Mouse (Mus musculus) kidney, embryonic 16.5 days (tissue): ENCODE results near the gene Mtif3. TPM values are rescaled to one million over a fixed set of nuclear protein-coding genes. Genes with fewer than 3 reads are reported as not detected.

Experiments used
- ATAC-seq: fragments of 200-750 bp; cut with Nextera tagmentation; 2 replicates; pipeline ENCODE4 v1.8.0; 2017; ENCODE audit warnings: moderate TSS enrichment; ENCODE audit not compliant: low FRiP score, low TSS enrichment
- H3K27ac ChIP-seq: fragments of 300-500 bp; sonication (generic); 2 replicates; pipeline ENCODE4 v1.5.1; 2014; ENCODE audit warnings: low read length
- H3K27me3 ChIP-seq: fragments of 300-500 bp; sonication (generic); 2 replicates; pipeline ENCODE4 v1.6.1; 2014; ENCODE audit warnings: low read length, control low read depth, mixed read lengths; ENCODE audit not compliant: insufficient read depth
- H3K36me3 ChIP-seq: fragments of 300-500 bp; sonication (generic); 2 replicates; pipeline ENCODE4 v1.6.1; 2014; ENCODE audit warnings: low read length, control low read depth, mixed read lengths; ENCODE audit not compliant: insufficient read depth
- H3K4me1 ChIP-seq: fragments of 300-500 bp; sonication (generic); 2 replicates; pipeline ENCODE4 v1.6.1; 2014; ENCODE audit warnings: low read length, control low read depth, mixed read lengths; ENCODE audit not compliant: insufficient read depth
- H3K4me2 ChIP-seq: fragments of 300-500 bp; sonication (generic); replicated peaks from 2 replicates; pipeline ENCODE4 v1.6.1; 2014; ENCODE audit warnings: low read depth, low read length
- H3K4me3 ChIP-seq: fragments of 300-500 bp; sonication (generic); 2 replicates; pipeline ENCODE4 v1.5.1; 2014; ENCODE audit warnings: mild to moderate bottlenecking, low read length
- H3K9ac ChIP-seq: fragments of 300-500 bp; sonication (generic); replicated peaks from 2 replicates; pipeline ENCODE4 v1.6.1; 2014; ENCODE audit warnings: low read length
- H3K9me3 ChIP-seq: fragments of 300-500 bp; sonication (generic); 2 replicates; pipeline ENCODE4 v1.6.1; 2016; ENCODE audit warnings: low read length, control low read depth
- WGBS: fragments of 180-500 bp; shearing (Covaris S2); extraction: QIAGEN DNeasy Blood & Tissue Kit; methylation state at CpG from one replicate; pipeline ENCODE4 v1.1.7; 2014; 5-methylcytosine and 5-hydroxymethylcytosine counted together
- polyA plus RNA-seq: library from polyadenylated mRNA; unstranded; fragments of >200 nt; fragmentation: Nextera tagmentation; extraction: Ambion mirVana; gene quantifications from 2 replicates; pipeline ENCODE4 v1.2.1, GENCODE M21; 2015

The Mtif3 gene
- polyA plus RNA-seq = 23.1 and 26.0 TPM in 2 replicates

DNA sequence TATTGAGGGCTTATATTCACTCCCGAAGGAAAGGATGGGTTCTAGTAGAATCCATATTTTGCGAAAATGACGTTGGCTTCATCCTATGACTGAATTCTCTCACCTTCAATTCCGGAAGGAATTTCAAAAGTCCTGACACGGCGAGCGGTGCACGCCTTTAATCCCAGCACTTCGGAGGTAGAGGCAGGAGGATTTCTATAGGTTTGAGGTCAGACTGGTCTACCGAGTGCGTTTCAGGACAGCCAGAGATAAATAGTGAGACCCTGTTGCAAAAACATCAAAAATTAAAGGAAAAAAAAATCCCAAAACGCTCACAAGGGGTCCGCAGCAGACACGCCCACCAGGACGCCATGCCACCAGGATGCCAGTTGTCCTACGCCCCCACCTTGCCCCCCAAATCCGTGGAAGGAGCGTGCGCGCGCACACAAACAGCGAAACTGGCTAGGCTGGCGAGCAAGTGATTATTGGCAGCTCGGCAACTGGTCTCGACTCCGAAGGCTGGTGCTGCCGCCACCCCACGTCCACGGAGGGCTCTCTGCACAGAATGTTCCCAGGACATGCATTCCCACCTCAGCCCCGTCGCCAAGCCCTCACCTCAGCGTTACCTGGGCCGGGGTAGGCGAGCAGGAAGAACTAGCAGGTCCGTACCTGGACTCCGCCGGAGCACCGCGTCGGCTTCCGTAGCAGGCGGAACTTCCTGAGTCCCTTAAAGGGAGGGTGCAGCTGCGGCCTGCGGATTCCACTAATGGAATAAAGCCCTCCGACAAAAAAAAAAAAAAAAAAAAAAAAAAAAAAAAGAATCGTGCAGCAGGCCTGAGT lies at the start of gene Mtif3:
TSS of gene Mtif3 (minus strand) at position 683 of the 819 bp plus-strand sequence.
- peak within 1 kb of the TSS; percentile 60 for H3K4me2 ChIP-seq
- H3K4me3 ChIP-seq = peak within 1 kb of the TSS; percentile 85
- ATAC-seq = peak; percentile 77; the same call in 1 of the 2 replicates
- H3K27me3 ChIP-seq = no peaks in the 10 kb centered on the region
- no peaks in the 10 kb centered on the region for H3K9me3 ChIP-seq
- peak within 1 kb of the TSS; percentile 76 for H3K27ac ChIP-seq
- H3K36me3 ChIP-seq = peaks cover 11% of the 10 kb centered on the region
- H3K9ac ChIP-seq = peak within 1 kb of the TSS; percentile 87
- peaks cover 8% of the 10 kb centered on the region for H3K4me1 ChIP-seq
- WGBS = 1% methylated on average over 46 of the region's 46 CpGs

DNA sequence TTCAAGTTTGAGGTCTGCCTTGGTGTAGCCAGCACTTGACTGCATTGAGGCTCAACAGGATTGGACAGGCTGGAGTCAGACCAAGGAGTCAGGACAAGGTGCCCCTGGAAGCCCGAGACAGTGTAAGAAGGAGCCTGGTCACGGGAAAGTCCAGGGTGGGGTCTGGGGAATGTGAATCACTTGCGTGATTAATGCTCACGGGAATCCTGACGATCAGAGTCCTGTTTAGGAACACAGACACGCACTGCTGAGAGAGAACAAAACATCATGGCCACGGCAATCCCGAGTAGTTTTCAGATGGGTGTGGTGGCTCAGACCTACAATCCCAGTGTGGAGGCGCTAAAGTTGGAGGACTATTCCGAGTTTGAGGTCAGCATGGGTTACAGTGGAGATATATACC lies 47.7 kb upstream of the Mtif3 start:
- H3K4me2 ChIP-seq = no peak overlapping the region
- no peak overlapping the region for H3K4me3 ChIP-seq
- 84% methylated on average over 10 of the region's 10 CpGs for WGBS
- H3K9ac ChIP-seq = no peak overlapping the region
- no peak for ATAC-seq
- H3K4me1 ChIP-seq = no peaks in the 10 kb centered on the region
- H3K9me3 ChIP-seq = no peaks in the 10 kb centered on the region
- no peaks in the 10 kb centered on the region for H3K27me3 ChIP-seq
- no peak overlapping the region for H3K27ac ChIP-seq
- no peaks in the 10 kb centered on the region for H3K36me3 ChIP-seq

GRCm38 (mm10) chr5:147003303-147003702 lies 39.7 kb upstream of the Mtif3 start:
- no peaks in the 10 kb centered on the region for H3K4me1 ChIP-seq
- no peak overlapping the region for H3K4me3 ChIP-seq
- WGBS = 69% methylated on average over 1 of the region's 1 CpGs
- H3K9ac ChIP-seq = no peak overlapping the region
- ATAC-seq = no peak
- no peak overlapping the region for H3K27ac ChIP-seq
- H3K9me3 ChIP-seq = peaks cover 14% of the 10 kb centered on the region
- no peaks in the 10 kb centered on the region for H3K27me3 ChIP-seq
- H3K4me2 ChIP-seq = no peak overlapping the region
- no peaks in the 10 kb centered on the region for H3K36me3 ChIP-seq

DNA sequence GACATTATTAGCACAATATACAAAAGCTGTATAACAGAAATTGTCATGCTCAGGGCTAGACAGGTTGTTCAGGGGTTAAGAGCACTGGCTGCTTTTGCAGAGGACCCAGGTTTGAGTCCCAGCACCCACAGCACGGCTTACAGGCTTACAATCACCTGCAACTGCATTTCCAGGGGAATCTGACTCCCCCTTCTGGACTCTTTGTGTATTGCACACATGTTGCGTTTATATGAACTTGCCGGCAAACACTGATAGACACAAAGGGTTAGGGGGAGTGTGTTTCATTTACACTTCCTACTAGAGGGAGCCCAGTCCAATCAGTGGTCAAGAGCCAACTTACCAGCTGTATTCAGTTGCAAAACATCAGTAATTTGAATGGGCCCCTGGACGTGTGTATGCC lies 37.7 kb upstream of the Mtif3 start:
- H3K9me3 ChIP-seq = peaks cover 14% of the 10 kb centered on the region
- 90% methylated on average over 4 of the region's 4 CpGs for WGBS
- H3K4me2 ChIP-seq = no peak overlapping the region
- no peaks in the 10 kb centered on the region for H3K36me3 ChIP-seq
- no peaks in the 10 kb centered on the region for H3K4me1 ChIP-seq
- no peak overlapping the region for H3K4me3 ChIP-seq
- H3K27ac ChIP-seq = no peak overlapping the region
- H3K9ac ChIP-seq = no peak overlapping the region
- no peak for ATAC-seq
- no peaks in the 10 kb centered on the region for H3K27me3 ChIP-seq

DNA sequence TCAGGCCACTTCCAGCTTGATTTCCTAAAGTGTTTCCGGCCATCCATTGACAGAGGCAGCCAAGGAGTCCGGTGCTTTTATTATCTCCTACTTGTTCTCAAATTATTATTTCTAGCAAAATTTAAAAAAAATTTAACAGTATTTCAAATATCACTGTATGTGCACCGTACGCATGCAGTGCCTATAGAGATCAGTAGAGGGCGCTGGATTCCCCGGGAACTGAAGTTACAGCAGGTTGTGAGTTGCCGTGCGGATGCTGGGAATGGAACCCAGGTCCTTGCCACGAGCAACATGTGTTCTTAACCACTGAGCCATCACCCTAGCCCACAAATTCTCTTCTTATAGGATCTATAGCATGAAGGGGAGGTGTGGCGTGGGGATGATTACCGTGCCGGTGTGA lies 35.2 kb upstream of the Mtif3 start:
- Histone ChIP-seq H3K36me3 (no peaks in the 10 kb centered on the region), H3K9ac (no peak overlapping the region), H3K4me3 (no peak overlapping the region), H3K4me1 (no peaks in the 10 kb centered on the region), H3K9me3 (peaks cover 10% of the 10 kb centered on the region), H3K27me3 (no peaks in the 10 kb centered on the region), H3K27ac (no peak overlapping the region), H3K4me2 (no peak overlapping the region)
- 91% methylated on average over 12 of the region's 12 CpGs for WGBS
- ATAC-seq = no peak

DNA sequence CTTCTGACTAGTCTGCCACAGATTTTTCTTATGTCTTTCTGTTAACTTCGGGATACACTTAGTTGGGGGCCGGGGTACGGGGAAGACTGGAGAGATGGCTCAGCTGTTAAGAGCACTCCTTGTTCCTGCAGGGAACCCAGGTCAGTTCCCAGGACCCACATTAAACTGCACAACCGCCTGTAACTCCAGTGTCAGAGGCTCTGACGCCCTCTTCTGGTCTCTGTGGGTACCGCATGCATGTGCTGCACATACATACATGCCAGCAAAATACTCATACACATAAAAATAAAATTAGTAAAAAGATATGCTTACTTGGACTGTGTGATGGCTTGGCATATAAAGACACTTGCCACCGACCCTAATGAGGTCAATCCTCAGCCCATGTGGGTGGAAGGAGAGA lies 33.2 kb upstream of the Mtif3 start:
- Histone ChIP-seq H3K9me3 (0 out of 2 replicates have a peak, but pooled peaks cover 4% of the 10 kb centered on the region), H3K4me3 (no peak overlapping the region), H3K36me3 (no peaks in the 10 kb centered on the region), H3K9ac (no peak overlapping the region), H3K4me2 (no peak overlapping the region), H3K27me3 (no peaks in the 10 kb centered on the region), H3K27ac (no peak overlapping the region), H3K4me1 (no peaks in the 10 kb centered on the region)
- ATAC-seq = no peak
- 91% methylated on average over 7 of the region's 7 CpGs for WGBS

GRCm38 (mm10) chr5:146994973-146995372 lies 31.4 kb upstream of the Mtif3 start:
- H3K4me3 ChIP-seq = no peak overlapping the region
- H3K36me3 ChIP-seq = no peaks in the 10 kb centered on the region
- ATAC-seq = no peak
- H3K9ac ChIP-seq = no peak overlapping the region
- no peaks in the 10 kb centered on the region for H3K27me3 ChIP-seq
- H3K27ac ChIP-seq = no peak overlapping the region
- H3K4me2 ChIP-seq = no peak overlapping the region
- WGBS = 50% methylated on average over 6 of the region's 6 CpGs
- H3K4me1 ChIP-seq = no peaks in the 10 kb centered on the region
- H3K9me3 ChIP-seq = 0 out of 2 replicates have a peak, but pooled peaks cover 4% of the 10 kb centered on the region

DNA sequence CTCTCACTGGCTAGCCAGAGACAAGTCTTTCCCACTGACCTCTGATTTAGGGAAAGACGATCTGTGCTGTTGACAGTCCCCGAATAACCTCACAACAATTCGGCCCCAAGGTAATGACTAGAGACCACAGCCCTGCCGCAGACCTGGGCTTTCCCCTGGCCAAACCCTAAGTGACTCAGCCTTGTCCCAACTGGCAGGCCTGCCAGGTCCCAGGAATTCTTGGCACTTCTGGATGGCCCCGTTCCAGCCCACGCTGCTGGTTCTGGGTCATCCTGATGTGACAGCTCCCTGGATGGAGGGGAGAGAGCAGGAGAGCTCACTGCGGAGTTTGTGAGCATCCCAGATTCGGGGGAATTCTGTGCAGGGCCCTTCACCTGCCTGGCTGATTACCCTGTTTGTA lies 29.9 kb upstream of the Mtif3 start:
- Histone ChIP-seq H3K4me3 (no peak overlapping the region), H3K27me3 (no peaks in the 10 kb centered on the region), H3K4me1 (no peaks in the 10 kb centered on the region), H3K36me3 (no peaks in the 10 kb centered on the region), H3K4me2 (no peak overlapping the region), H3K9me3 (no peaks in the 10 kb centered on the region), H3K9ac (no peak overlapping the region), H3K27ac (no peak overlapping the region)
- 59% methylated on average over 8 of the region's 8 CpGs for WGBS
- no peak for ATAC-seq

- H3K4me1 ChIP-seq = no peaks in the 10 kb centered on the region
- H3K9me3 ChIP-seq = no peaks in the 10 kb centered on the region
- H3K36me3 ChIP-seq = no peaks in the 10 kb centered on the region
- no peak for ATAC-seq
- no peak overlapping the region for H3K4me2 ChIP-seq
- peaks cover 9% of the 10 kb centered on the region for H3K27me3 ChIP-seq
- no peak overlapping the region for H3K9ac ChIP-seq
- H3K4me3 ChIP-seq = no peak overlapping the region
- WGBS = 52% methylated on average over 5 of the region's 5 CpGs
- no peak overlapping the region for H3K27ac ChIP-seq
Observed at GRCm38 (mm10) chr5:146989051-146989450, 25.5 kb upstream of the Mtif3 start.

GRCm38 (mm10) chr5:146987588-146987987 lies 24.0 kb upstream of the Mtif3 start:
- 89% methylated on average over 10 of the region's 10 CpGs for WGBS
- no peak overlapping the region for H3K27ac ChIP-seq
- H3K4me2 ChIP-seq = no peak overlapping the region
- H3K9me3 ChIP-seq = no peaks in the 10 kb centered on the region
- no peaks in the 10 kb centered on the region for H3K4me1 ChIP-seq
- no peak overlapping the region for H3K9ac ChIP-seq
- peaks cover 9% of the 10 kb centered on the region for H3K27me3 ChIP-seq
- no peak for ATAC-seq
- H3K4me3 ChIP-seq = no peak overlapping the region
- H3K36me3 ChIP-seq = no peaks in the 10 kb centered on the region
